Mouse (Mus musculus) hindbrain, embryonic 15.5 days (tissue): ENCODE data around the gene Ppp2r5d. TPM values are rescaled to one million over a fixed set of nuclear protein-coding genes. Genes with fewer than 3 reads are reported as not detected.

Experiments used
- ATAC-seq: fragments of 200-750 bp; cut with Nextera tagmentation; 2 replicates; pipeline ENCODE4 v1.8.0; 2017; ENCODE audit warnings: low read depth, moderate number of reproducible peaks, moderate TSS enrichment; ENCODE audit not compliant: low FRiP score
- H3K27ac ChIP-seq: fragments of 300-500 bp; sonication (generic); replicated peaks from 2 replicates; pipeline ENCODE4 v1.5.1; 2015; ENCODE audit warnings: mild to moderate bottlenecking, inconsistent platforms
- H3K27me3 ChIP-seq: fragments of 300-500 bp; sonication (generic); 2 replicates; pipeline ENCODE4 v1.6.1; 2015; ENCODE audit warnings: control low read depth, inconsistent platforms
- H3K36me3 ChIP-seq: fragments of 300-500 bp; sonication (generic); 2 replicates; pipeline ENCODE4 v1.6.1; 2015; ENCODE audit warnings: control low read depth, inconsistent platforms
- H3K4me1 ChIP-seq: fragments of 300-500 bp; sonication (generic); replicated peaks from 2 replicates; pipeline ENCODE4 v1.6.1; 2015; ENCODE audit warnings: control low read depth, inconsistent platforms
- H3K4me2 ChIP-seq: fragments of 300-500 bp; sonication (generic); 2 replicates; pipeline ENCODE4 v1.6.1; 2015; ENCODE audit warnings: moderate library complexity, mild to moderate bottlenecking, inconsistent platforms
- H3K4me3 ChIP-seq: fragments of 300-500 bp; sonication (generic); 2 replicates; pipeline ENCODE4 v1.5.1; 2015; ENCODE audit warnings: mild to moderate bottlenecking, inconsistent platforms
- H3K9ac ChIP-seq: fragments of 300-500 bp; sonication (generic); 2 replicates; pipeline ENCODE4 v1.6.1; 2015; ENCODE audit warnings: inconsistent platforms
- H3K9me3 ChIP-seq: fragments of 300-500 bp; sonication (generic); 2 replicates; pipeline ENCODE4 v1.6.1; 2016; ENCODE audit warnings: control low read depth, inconsistent platforms
- WGBS: fragments of 180-500 bp; shearing (Covaris S2); methylation state at CpG from one replicate; pipeline ENCODE4 v1.1.7; 2015; 5-methylcytosine and 5-hydroxymethylcytosine counted together
- polyA plus RNA-seq: library from polyadenylated mRNA; unstranded; fragments of >200 nt; fragmentation: Nextera tagmentation; extraction: Ambion mirVana; gene quantifications from 2 replicates; pipeline ENCODE4 v1.2.1, GENCODE M21; 2015

The Ppp2r5d gene
- polyA plus RNA-seq, 1 experiment from 2014 or later, result 109 TPM

DNA sequence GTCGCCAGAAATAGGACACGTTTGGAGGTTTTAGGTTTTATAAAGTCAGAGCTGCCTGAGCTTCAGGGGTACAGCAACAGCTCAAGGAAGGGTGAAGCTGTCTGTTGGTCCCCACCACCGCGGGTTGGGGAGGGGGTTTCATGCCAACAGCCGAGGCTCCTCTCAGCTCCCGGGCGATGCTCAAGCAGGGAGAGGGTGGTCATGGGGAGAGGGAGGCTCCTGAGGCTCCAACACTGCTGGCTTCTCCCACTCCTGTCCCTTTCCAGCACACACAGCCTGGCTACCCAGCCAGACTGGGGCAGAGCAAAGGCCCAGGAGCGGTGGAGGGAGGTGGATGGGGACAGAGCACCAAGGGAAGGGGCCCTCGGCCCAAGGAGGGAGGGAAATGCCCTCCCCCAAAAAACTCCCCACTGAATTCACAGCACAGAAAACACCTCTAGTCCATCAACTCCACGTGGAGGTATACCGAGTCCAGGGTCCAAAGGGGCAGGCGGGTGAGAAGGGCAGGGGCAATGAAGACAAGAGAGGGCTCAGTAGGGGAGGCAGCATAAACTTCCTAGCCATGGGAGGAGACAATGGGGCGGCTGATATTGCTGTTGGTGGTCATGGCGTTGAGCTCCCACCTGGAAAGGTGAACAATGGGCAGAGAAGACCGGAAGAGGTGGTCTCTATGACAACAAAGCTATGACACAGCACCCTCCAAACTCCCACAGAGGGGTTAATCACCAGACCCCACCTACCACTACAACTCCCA is 30.2 kb downstream of the Ppp2r5d start:
- H3K9ac ChIP-seq, result peak overlapping the region; percentile 39
- H3K9me3 ChIP-seq, result no peaks in the 10 kb centered on the region
- WGBS, result 21% methylated on average over 15 of the region's 15 CpGs
- peak; percentile 17 for ATAC-seq
- H3K4me2 ChIP-seq, result peak overlapping the region; percentile 91
- H3K27ac ChIP-seq, result peak overlapping the region; percentile 75
- H3K36me3 ChIP-seq, result peaks cover 37% of the 10 kb centered on the region
- no peaks in the 10 kb centered on the region for H3K27me3 ChIP-seq
- H3K4me1 ChIP-seq, result peaks cover 40% of the 10 kb centered on the region
- peak overlapping the region; percentile 84 for H3K4me3 ChIP-seq

DNA sequence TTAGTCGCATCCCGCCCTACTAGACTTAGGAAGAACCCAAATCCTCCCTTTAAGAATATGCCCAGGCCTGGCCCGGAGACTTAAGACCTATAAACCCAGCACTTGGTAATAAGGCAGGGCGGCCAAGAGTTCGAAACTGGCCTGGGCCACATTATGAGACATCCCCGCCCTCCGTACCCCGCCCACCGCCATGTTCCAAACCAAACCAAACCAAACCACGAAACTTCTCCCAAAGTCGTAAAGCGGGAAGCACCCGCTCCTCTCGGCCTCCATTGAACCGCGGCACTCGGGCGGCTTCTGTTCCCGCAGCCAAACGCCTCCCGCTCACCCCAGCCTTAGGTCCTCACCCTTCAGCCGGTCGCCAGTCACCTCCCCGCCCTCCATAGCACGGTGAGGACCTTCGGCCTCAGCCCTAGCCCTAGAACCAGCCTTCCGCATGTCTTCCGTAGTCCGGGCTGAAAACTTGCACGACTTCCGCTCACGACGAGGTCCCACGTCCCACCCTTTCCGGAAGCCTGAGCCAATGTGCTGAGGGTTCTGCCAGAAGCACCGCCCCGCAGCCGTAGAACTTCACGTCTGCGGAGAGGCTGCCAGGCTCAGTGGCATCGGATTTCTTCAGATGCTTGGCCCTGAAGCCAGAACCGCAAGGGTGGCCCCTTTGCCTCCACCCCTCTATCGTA is 30.9 kb downstream of the Ppp2r5d start, which contains the start of gene Rrp36:
TSS of gene Rrp36 (minus strand) at position 503 of the 680 bp plus-strand sequence.
- H3K27ac ChIP-seq, result peak within 1 kb of the TSS; percentile 75
- H3K9ac ChIP-seq, result peak within 1 kb of the TSS; percentile 64
- H3K27me3 ChIP-seq, result no peaks in the 10 kb centered on the region
- peaks cover 45% of the 10 kb centered on the region for H3K36me3 ChIP-seq
- 1% methylated on average over 43 of the region's 43 CpGs for WGBS
- peak within 1 kb of the TSS; percentile 84 for H3K4me3 ChIP-seq
- no peaks in the 10 kb centered on the region for H3K9me3 ChIP-seq
- peaks cover 33% of the 10 kb centered on the region for H3K4me1 ChIP-seq
- peak; percentile 90 for ATAC-seq
- peak within 1 kb of the TSS; percentile 91 for H3K4me2 ChIP-seq

DNA sequence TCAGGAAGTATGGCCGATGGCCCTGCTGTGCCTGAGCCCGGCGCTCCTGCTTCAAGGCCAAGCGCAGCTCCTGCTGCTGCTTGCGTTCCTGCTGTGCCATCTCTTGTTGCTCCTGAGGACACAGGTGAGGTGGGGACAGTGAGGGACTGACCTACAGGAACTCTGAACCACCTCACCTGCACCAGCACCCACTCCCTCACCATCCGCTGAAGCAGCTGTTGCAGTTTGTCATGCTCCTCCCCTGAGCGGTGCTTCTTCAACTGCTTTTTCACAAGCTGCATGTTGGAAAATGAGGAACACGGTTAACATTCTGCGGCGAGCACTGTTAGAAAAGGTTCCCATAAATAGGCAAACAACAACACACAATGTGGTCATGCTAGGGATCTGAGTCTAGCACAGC is 35.0 kb downstream of the Ppp2r5d start:
- Histone ChIP-seq H3K27me3 (no peaks in the 10 kb centered on the region), H3K9me3 (no peaks in the 10 kb centered on the region), H3K4me3 (no peak overlapping the region), H3K4me1 (peaks cover 20% of the 10 kb centered on the region), H3K9ac (no peak overlapping the region), H3K4me2 (no peak overlapping the region), H3K27ac (no peak overlapping the region), H3K36me3 (peaks cover 32% of the 10 kb centered on the region)
- no peak for ATAC-seq
- 97% methylated on average over 10 of the region's 10 CpGs for WGBS

DNA sequence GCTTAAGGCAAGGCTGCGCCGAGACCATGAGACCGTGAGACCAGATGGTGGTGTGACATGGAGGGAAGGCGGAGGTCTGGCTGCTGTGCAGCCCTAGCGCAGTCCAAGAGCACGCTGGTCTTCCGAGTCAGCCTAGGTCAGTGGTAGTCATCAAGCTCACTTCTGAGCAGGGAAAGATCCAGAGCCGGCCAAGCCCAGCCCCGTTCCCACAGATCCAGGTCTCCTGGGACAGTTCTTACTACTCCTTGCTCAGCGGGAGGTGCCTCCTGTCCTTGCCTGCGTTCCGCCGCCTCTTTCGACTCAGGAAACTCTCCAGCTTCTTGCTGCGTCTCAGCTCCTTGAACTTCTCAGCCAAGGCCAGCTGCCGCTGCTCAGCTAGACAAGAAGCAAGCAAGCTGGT is 37.2 kb downstream of the Ppp2r5d start:
- WGBS, result 88% methylated on average over 16 of the region's 16 CpGs
- H3K4me3 ChIP-seq, result no peak overlapping the region
- H3K27ac ChIP-seq, result no peak overlapping the region
- peaks cover 49% of the 10 kb centered on the region for H3K36me3 ChIP-seq
- ATAC-seq, result no peak
- H3K9me3 ChIP-seq, result no peaks in the 10 kb centered on the region
- peaks cover 2% of the 10 kb centered on the region; the same call in 1 of the 2 replicates for H3K4me1 ChIP-seq
- no peak overlapping the region for H3K9ac ChIP-seq
- no peak overlapping the region for H3K4me2 ChIP-seq
- H3K27me3 ChIP-seq, result no peaks in the 10 kb centered on the region

DNA sequence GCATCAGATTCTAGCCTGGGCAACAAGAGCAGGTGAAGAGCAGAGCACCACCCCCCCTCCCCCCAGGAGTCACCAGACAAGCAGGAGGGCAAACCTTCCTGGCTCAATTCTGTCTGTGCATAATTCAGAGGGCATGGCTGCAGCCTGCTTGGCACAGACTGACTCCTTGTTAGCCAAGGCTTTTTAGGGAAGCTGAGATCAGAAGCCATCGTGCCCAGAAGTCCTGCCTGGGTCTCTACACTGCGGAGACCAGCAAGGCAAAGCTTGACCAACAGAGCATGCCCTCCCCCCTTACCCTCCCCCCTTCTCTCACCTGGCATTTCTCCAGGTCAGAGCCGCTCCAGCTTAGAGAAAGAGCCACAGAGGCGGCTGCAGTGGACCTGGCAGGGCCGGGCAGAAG is 42.2 kb downstream of the Ppp2r5d start:
- WGBS, result 78% methylated on average over 5 of the region's 5 CpGs
- Histone ChIP-seq H3K36me3 (peaks cover 84% of the 10 kb centered on the region), H3K27me3 (no peaks in the 10 kb centered on the region), H3K9me3 (no peaks in the 10 kb centered on the region), H3K4me3 (no peak overlapping the region), H3K4me1 (no peaks in the 10 kb centered on the region), H3K4me2 (no peak overlapping the region), H3K9ac (no peak overlapping the region), H3K27ac (no peak overlapping the region)
- ATAC-seq, result no peak

DNA sequence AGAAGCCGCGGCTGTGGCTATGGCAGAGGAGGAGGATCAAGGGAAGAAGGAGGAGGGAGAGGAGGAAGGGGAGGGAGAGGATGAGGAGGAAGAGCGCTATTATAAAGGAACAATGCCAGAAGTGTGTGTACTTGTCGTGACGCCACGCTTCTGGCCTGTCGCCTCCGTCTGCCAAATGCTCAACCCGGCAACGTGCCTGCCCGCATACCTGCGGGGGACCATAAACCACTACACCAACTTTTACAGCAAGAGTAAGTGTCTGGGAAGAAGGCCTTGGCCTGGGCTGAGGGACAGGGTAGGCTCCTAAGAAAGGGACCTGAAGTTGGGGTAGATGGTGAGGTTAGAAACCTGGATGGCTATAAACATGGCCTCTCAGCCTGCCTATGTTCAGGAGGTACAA is 42.9 kb downstream of the Ppp2r5d start:
- Histone ChIP-seq H3K27me3 (no peaks in the 10 kb centered on the region), H3K36me3 (peaks cover 87% of the 10 kb centered on the region), H3K4me3 (no peak overlapping the region), H3K4me1 (no peaks in the 10 kb centered on the region), H3K27ac (no peak overlapping the region), H3K9ac (no peak overlapping the region), H3K9me3 (no peaks in the 10 kb centered on the region), H3K4me2 (no peak overlapping the region)
- WGBS, result 93% methylated on average over 12 of the region's 12 CpGs
- no peak for ATAC-seq

DNA sequence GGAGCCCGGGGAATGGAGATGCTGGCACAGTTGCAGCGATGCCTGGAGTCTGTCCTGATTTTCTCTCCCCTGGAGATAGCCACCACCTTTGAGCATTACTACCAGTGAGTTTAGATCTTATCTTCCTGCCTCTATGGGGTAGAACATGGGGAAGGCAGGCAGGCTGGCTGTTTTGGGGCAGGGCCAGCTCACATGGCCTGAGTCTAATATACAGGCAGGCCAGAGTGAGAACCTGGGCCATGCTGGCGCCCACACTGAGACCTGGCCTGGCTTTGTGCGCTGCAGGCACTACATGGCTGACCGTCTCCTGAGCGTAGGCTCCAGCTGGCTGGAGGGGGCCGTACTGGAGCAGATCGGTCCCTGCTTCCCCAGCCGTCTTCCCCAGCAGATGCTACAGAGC is 43.6 kb downstream of the Ppp2r5d start:
- 94% methylated on average over 9 of the region's 9 CpGs for WGBS
- H3K9ac ChIP-seq, result no peak overlapping the region
- no peaks in the 10 kb centered on the region for H3K4me1 ChIP-seq

DNA sequence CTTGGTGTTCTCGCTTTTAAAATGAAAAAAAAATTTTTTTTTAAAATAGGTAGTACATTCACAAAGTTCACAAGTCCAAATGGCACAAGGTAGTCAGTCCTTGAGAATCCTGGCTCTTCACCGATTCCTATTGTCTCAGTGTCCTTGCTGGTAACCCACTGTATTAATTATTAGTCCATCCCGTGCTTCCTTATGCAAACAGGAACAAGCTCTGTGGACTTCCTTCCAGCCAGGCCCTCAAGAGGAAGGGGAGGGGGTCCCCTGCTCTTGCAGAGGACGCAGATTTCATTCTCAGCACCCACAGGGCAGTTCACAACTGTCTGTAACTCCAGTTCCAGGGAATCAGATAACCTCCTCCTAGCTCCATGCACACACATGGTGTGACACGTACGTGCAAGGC is 48.9 kb downstream of the Ppp2r5d start:
- peaks cover 81% of the 10 kb centered on the region for H3K36me3 ChIP-seq

More for the DNA sequence above, 43.6 kb downstream of the Ppp2r5d start:
- peaks cover 90% of the 10 kb centered on the region for H3K36me3 ChIP-seq
- ATAC-seq, result no peak
- H3K9me3 ChIP-seq, result no peaks in the 10 kb centered on the region
- H3K4me3 ChIP-seq, result no peak overlapping the region
- no peak overlapping the region for H3K4me2 ChIP-seq
- no peaks in the 10 kb centered on the region for H3K27me3 ChIP-seq
- no peak overlapping the region for H3K27ac ChIP-seq

DNA sequence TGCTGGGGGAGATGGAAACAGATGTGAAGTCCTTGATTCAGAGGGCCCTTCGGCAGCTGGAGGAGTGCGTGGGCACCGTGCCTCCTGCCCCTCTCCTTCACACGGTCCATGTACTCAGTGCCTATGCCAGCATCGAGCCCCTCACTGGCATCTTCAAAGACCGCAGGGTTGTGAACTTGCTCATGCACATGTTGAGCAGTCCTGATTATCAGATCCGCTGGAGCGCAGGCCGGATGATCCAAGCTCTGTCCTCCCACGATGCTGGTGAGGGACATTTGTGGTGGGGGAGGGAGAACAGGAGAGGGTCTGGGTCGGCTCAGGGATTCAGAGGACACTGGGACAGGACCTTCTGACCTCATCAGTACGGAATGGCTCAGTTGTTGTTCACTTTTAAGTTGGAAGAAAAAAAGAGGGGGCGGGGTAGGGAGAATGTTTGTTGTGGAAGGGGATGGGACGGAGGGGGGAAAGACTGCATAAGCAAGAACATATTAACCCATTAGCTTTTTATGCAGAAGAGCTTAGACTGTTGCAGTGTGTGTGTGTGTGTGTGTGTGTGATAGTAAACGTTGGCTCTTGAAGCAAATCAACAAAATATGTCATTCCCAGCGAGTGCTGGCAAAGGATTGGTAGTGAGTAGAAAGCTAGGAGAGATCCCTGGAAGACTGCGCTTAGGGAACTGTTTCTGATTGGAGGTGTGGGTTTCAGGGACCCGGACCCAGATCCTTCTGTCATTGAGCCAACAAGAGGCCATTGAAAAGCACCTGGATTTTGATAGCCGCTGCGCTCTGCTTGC is 53.0 kb downstream of the Ppp2r5d start:
- peaks cover 46% of the 10 kb centered on the region for H3K36me3 ChIP-seq
- H3K27ac ChIP-seq, result no peak overlapping the region
- H3K4me1 ChIP-seq, result peaks cover 37% of the 10 kb centered on the region
- no peaks in the 10 kb centered on the region for H3K27me3 ChIP-seq
- peak overlapping the region; percentile 57 for H3K4me3 ChIP-seq
- no peaks in the 10 kb centered on the region for H3K9me3 ChIP-seq
- WGBS, result 72% methylated on average over 20 of the region's 20 CpGs
- H3K4me2 ChIP-seq, result peak overlapping the region; percentile 90
- H3K9ac ChIP-seq, result peak overlapping the region; percentile 86
- ATAC-seq, result no peak

More for the DNA sequence above, 48.9 kb downstream of the Ppp2r5d start:
- H3K9ac ChIP-seq, result no peak overlapping the region
- H3K27ac ChIP-seq, result no peak overlapping the region
- no peaks in the 10 kb centered on the region for H3K9me3 ChIP-seq
- H3K4me3 ChIP-seq, result no peak overlapping the region
- H3K27me3 ChIP-seq, result no peaks in the 10 kb centered on the region
- no peak overlapping the region for H3K4me2 ChIP-seq
- 84% methylated on average over 6 of the region's 6 CpGs for WGBS
- no peak for ATAC-seq
- peaks cover 23% of the 10 kb centered on the region for H3K4me1 ChIP-seq

DNA sequence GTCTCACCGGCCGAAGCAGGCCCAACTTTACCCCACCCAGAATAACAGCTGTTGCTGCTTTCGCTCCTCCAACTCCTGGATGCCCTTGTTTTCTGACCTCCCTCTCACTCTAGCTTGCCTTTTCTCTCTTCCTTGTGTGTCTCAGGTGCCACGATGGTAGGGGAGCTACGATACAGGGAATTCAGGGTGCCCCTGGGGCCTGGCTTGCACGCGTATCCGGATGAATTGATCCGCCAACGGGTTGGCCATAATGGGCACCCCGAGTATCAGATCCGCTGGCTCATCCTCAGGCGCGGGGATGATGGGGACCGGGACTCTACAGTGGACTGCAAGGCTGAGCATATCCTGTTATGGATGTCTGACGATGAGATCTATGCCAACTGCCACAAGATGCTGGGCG is 53.6 kb downstream of the Ppp2r5d start:
- peak overlapping the region; percentile 95 for H3K27ac ChIP-seq
- peaks cover 42% of the 10 kb centered on the region for H3K4me1 ChIP-seq
- H3K4me3 ChIP-seq, result peak overlapping the region; percentile 57
- ATAC-seq, result no peak
- no peaks in the 10 kb centered on the region for H3K9me3 ChIP-seq
- H3K9ac ChIP-seq, result peak overlapping the region; percentile 86
- peaks cover 40% of the 10 kb centered on the region for H3K36me3 ChIP-seq
- no peaks in the 10 kb centered on the region for H3K27me3 ChIP-seq
- 71% methylated on average over 17 of the region's 17 CpGs for WGBS
- H3K4me2 ChIP-seq, result peak overlapping the region; percentile 90

DNA sequence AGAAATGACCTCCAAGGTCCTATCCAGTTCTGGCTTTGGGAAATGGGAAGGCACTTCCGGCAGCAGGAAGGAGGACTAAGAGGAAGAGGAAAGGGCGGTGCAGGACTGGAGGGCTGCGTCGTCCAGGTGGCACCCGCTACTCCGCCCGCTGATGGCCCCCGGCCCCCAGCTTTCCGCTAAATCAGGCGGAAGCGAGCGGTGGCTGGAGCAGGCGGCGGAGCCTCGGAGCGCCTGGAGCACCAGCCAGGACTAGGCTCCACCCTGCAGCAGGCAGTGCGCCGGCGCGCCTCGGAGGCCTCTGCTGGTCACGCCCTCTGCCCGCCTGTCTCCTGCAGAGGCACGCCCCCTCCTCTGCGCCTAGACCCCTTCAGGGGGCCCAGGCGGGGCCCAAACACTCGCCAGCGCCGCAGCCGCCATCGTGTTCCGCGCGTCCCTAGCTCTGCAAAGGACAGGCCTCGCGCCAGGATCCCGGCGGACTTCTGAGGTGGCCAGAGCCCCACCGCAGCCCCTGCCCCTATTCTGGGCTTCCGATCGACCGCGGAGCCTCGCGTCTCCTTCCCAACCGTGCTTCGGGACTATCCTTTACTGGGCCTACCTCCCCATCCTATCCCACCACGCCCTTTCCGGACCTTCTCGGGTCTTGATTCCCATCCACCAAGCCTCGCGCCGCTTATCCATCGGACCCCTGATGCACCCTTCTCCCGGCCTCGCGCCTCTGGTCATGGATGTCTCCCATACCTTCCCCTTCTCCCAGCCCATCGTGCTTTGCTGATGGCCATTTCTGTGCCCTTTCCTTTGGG is 54.5 kb downstream of the Ppp2r5d start, which contains the start of gene Cul7:
TSS of gene Cul7 (plus strand) at position 106 of the 800 bp plus-strand sequence.
- ATAC-seq, result peak; percentile 95
- Histone ChIP-seq H3K27ac (peak within 1 kb of the TSS; percentile 95), H3K4me3 (peak within 1 kb of the TSS; percentile 57), H3K36me3 (peaks cover 31% of the 10 kb centered on the region), H3K9me3 (no peaks in the 10 kb centered on the region), H3K4me2 (peak within 1 kb of the TSS; percentile 90), H3K27me3 (no peaks in the 10 kb centered on the region), H3K9ac (peak within 1 kb of the TSS; percentile 86), H3K4me1 (peaks cover 44% of the 10 kb centered on the region)
- under 1% methylated on average over 49 of the region's 58 CpGs for WGBS
